Mouse (Mus musculus) thymus, adult 2 months (tissue): ENCODE data around the gene Gm10073.

Source experiments
- CTCF ChIP-seq: fragments of 200-500 bp; IDR thresholded peaks from 2 replicates; pipeline ENCODE4 v1.5.1; 2012; ENCODE audit warnings: mild to moderate bottlenecking, control low read depth, low read length, moderate library complexity, borderline replicate concordance; ENCODE audit not compliant: control insufficient read depth, poor library complexity, insufficient read depth; ENCODE audit errors: extremely low read depth
- POLR2A ChIP-seq: fragments of 200-500 bp; IDR thresholded peaks from 2 replicates; pipeline ENCODE4 v1.6.1; 2012; ENCODE audit warnings: mild to moderate bottlenecking, low read length, control low read depth, moderate library complexity; ENCODE audit not compliant: control insufficient read depth, poor library complexity, insufficient read depth; ENCODE audit errors: extremely low read depth

- no peak; the same call in 1 of the 2 replicates for TF ChIP-seq CTCF
- no peak for TF ChIP-seq POLR2A
These were observed 42.7 kb downstream of the Gm10073 start for GRCm38 (mm10) chr8:106530566-106530965.
